Mouse (Mus musculus) megakaryocyte progenitor cell, adult 5-6 weeks (primary cell): ENCODE results near the gene Mob1b. TPM values are rescaled to one million over a fixed set of nuclear protein-coding genes. Genes with fewer than 3 reads are reported as not detected.

Source experiments
- ATAC-seq: replicated peaks from 2 replicates; pipeline ENCODE4 v1.8.0; 2016; ENCODE audit warnings: mild to moderate bottlenecking, moderate TSS enrichment, inconsistent platforms; ENCODE audit not compliant: poor library complexity
- total RNA-seq, 2 experiments: library from RNA; stranded (forward) in 1 of 2; stranded (reverse) in 1 of 2; fragments of 157-497, 149-512 nt in 1 of 2; fragments of 200-1000 nt in 1 of 2; gene quantifications; 2 replicates each; pipeline versions ENCODE4 v1.2.3 to v1.2.4; 2015 to 2017

The Mob1b gene
- total RNA-seq (2015) (29.4 and 34.6 TPM in 2 replicates), total RNA-seq (2017) (8.7 and 9.0 TPM in 2 replicates)

GRCm38 (mm10) chr5:88720116-88721002 is at the start of gene Mob1b:
TSS of gene Mob1b (plus strand) at chr5:88720855.
- ATAC-seq = peak; percentile 77

- peak; percentile 27 for ATAC-seq
Measured at GRCm38 (mm10) chr5:88674703-88675442, 45.8 kb upstream of the Mob1b start.

- ATAC-seq = peak; percentile 75
Measured at GRCm38 (mm10) chr5:88675443-88676387, 44.9 kb upstream of the Mob1b start, which contains the start of gene Grsf1. TSS of gene Grsf1 (minus strand) at chr5:88676171.

DNA sequence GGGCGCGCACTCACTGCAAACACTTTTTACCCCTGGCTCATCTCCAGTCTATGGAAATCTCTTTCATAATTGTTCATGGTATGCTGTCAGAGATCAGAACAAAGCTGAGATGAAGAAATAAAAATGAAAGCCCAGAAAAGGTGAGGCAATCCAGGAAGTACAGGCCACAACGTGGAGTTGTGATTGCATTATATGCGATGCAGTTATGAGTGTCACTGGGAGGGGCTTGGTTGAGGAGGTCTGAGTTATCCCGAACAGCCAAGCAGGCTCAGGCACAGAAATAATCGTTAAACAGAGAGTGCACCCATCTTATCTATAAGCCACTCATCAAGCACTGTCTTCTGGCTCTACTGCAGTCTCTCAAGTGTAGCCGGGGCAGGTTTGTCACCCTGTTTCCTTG is 41.7 kb upstream of the Mob1b start:
- ATAC-seq = peak; percentile 66

- no peak for ATAC-seq
Measured at GRCm38 (mm10) chr5:88679341-88679740, 41.3 kb upstream of the Mob1b start.

DNA sequence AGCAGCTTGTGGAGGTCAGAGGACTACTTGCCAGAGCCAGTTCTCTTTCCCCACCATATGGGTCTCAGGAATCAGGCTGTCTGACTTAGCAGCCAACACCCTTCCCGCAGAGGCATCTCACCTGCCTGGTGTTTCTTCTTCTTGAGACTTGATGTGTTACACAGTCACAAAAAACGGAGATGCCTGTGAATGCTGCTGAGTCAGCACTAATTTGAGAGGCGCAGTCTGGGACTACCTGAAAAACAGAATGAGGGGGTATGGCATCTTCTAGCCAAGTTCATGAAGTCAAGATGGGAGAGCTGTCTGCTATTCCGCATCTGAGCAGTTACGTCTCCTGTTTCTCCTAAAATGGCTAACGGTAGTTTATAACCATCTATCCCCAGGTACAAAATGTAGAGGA is 40.1 kb upstream of the Mob1b start:
- no peak for ATAC-seq

- ATAC-seq = no peak
Measured at GRCm38 (mm10) chr5:88683706-88684105, 36.9 kb upstream of the Mob1b start.

DNA sequence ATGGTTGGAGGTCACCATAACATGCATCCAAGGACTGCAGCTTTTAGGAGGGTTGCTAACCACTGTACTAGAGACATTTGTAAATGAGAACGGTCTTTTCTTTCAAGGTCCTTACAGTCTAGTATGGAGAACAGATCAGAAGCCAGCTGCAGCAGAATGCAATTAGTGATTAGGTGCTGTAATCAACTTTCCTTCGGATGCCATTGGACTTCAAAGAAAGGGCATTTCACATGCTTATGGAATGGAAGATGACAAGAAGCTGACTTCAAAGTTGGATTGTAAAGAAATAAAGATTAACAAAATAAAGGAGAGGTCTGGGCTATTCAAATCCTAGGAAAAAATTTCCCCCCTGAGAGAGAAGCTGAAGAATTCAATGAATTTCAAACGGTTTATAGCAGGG is 36.4 kb upstream of the Mob1b start:
- ATAC-seq = no peak

- no peak for ATAC-seq
Measured at GRCm38 (mm10) chr5:88685306-88685705, 35.3 kb upstream of the Mob1b start.

GRCm38 (mm10) chr5:88685745-88686299 is 34.8 kb upstream of the Mob1b start:
- ATAC-seq = peak; percentile 18; the same call in 1 of the 2 replicates

DNA sequence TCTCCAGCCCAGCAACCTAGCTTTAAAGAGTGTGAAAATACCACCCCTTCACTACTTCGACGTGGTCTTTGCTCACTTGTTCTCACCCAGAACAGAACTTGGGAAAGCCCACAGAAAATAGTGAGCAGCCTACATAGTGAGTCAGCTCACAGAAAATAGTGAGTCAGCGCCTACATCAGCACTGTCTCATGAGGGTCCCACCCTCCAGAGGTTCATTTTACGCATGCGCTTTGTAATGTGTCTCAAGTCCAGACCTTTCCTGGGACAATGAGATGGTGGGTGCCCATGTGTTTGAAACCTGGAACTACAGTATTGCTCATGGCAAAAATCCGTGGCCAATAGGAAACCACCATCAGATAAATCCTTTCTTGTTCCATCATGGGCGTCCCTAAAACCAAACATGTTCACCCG is 32.7 kb upstream of the Mob1b start:
- ATAC-seq = peak; percentile 35; the same call in 1 of the 2 replicates

GRCm38 (mm10) chr5:88688583-88689187 is 32.0 kb upstream of the Mob1b start:
- ATAC-seq = peak; percentile 38

DNA sequence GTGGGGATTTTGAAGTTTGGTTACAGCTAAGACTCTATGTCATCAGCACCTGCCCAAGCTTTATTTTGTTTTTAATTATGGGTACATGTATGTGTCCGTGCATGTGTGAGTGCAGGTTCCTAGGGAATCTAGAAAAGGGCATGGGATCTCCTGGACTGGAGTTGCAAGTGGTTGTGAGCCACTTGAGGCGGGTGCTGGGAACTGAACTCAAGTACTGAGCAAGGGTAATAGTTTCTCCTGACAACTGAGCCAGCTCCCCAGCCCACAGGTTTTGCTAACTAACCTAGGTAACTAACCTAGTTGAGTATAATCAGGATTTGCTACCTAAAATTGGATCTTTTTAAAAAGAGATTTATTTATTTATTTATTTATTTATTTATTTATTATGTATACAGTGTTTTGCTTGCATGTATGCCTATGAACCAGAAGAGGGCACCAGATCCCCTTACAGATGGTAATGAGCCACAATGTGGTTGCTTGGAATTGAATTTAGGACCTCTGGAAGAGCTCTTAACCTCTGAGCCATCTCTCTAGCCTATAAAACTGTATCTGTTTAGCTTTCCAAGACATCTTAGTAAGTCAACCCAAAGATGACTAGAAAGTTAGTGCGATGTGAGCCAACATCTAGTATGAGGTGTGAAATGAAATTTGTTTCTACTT is 31.2 kb upstream of the Mob1b start:
- ATAC-seq = peak; percentile 81

- no peak for ATAC-seq
Measured at GRCm38 (mm10) chr5:88690681-88691505, 29.8 kb upstream of the Mob1b start.

DNA sequence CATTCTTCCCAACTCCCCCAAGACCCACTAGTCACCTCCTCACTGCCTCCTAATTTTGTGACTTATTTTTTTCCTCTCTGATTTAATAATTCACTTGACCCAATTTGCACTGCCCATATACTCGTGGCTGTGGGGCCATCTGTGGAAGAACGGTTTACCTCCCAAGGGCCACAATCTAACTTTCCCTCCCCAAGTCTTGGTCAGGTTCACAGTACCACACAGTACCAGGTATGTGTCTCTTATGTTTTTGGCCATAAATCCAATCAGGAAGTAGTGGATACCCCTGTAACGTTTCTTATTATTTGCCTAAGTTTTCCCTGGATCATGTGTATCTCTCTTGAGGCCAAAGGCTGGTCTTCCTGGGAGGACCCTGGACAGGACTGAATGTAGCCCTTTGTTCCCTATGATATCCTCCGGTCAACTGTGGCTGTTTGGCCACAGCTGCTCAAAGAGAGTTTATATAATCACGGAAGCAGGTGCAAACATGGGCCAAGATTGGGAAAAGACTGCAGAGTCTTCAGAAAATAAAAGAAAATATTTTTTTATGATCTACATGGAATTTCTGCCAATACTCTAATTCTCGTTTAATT is 29.1 kb upstream of the Mob1b start:
- no peak for ATAC-seq

GRCm38 (mm10) chr5:88692586-88692985 is 28.1 kb upstream of the Mob1b start:
- no peak for ATAC-seq

DNA sequence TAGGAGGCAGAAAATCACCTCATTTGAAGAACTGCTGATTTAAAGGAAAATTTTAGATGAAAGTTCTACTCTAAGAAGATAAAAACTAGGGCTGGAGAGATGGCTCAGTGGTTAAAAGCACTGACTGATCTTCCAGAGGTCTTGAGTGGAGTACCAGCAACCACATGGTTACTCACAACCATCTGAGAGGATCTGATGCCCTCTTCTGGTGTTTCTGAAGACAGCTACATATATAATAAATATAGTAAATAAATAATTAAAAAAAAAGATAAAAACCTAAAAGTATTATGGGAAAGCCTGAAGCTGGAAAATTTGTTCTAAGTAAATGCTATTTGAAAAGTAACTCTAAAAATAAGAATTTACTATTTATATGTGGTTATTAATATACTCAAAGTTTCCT is 27.6 kb upstream of the Mob1b start:
- no peak for ATAC-seq

DNA sequence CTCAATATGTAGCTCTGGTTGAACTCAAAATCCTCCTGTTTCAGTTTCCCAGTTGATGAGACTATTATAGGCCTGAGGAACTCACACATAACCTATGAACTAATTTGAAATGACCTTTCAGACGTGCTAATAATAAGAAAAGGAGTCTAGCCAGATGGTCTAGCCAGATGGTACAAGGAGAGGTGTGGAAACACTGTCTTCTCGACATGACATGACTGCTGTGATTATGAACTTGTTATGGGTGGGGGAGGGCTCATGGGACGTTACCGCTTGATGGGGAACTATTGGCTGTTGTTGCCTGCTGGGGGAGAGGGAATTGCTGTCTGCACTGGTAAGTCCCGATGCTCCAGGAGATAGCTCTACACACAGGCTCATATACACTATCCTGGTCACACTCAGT is 23.4 kb upstream of the Mob1b start:
- no peak for ATAC-seq
